Mouse (Mus musculus): ENCODE measurements around the gene Zfr. TPM values are rescaled to one million over a fixed set of nuclear protein-coding genes. Genes with fewer than 3 reads are reported as not detected.

Gene Zfr
- polyA plus RNA-seq, 1 experiment from 2014 or later, result 113 TPM

- Histone ChIP-seq H3K4me2 (no peak overlapping the region), H3K27ac (no peak overlapping the region), H3K27me3 (no peaks in the 10 kb centered on the region), H3K4me3 (replicated peaks) (no peak overlapping the region), H3K4me1 (replicated peaks) (peaks cover 5% of the 10 kb centered on the region; the same call in 1 of the 2 replicates), H3K36me3 (no peaks in the 10 kb centered on the region), H3K9me3 (no peaks in the 10 kb centered on the region), H3K9ac (replicated peaks) (no peak overlapping the region)
- no peak for ATAC-seq (ENCODE audit: insufficient number of reproducible peaks, insufficient read depth, low FRiP score, low TSS enrichment, low read depth)
- WGBS, result 89% methylated on average over 9 of the region's 9 CpGs
Measured at GRCm38 (mm10) chr15:12090981-12091669, 26.5 kb upstream of the Zfr start.

- H3K4me1 ChIP-seq (replicated peaks), result peaks cover 5% of the 10 kb centered on the region; the same call in 1 of the 2 replicates
- H3K9ac ChIP-seq (replicated peaks), result no peak overlapping the region
- no peak overlapping the region for H3K4me3 ChIP-seq (replicated peaks)
- no peak overlapping the region for H3K4me2 ChIP-seq
- H3K27me3 ChIP-seq, result no peaks in the 10 kb centered on the region
- 62% methylated on average over 10 of the region's 10 CpGs for WGBS
- no peaks in the 10 kb centered on the region for H3K9me3 ChIP-seq
- no peaks in the 10 kb centered on the region for H3K36me3 ChIP-seq
- ATAC-seq (ENCODE audit: insufficient number of reproducible peaks, insufficient read depth, low FRiP score, low TSS enrichment, low read depth), result no peak
- H3K27ac ChIP-seq, result no peak overlapping the region
Measured at GRCm38 (mm10) chr15:12091781-12092458, 25.7 kb upstream of the Zfr start.

- no peak overlapping the region for H3K4me2 ChIP-seq
- peak overlapping the region; percentile 46 for H3K27ac ChIP-seq
- H3K4me3 ChIP-seq (replicated peaks), result no peak overlapping the region
- H3K27me3 ChIP-seq, result no peaks in the 10 kb centered on the region
- no peaks in the 10 kb centered on the region for H3K36me3 ChIP-seq
- ATAC-seq (ENCODE audit: insufficient number of reproducible peaks, insufficient read depth, low FRiP score, low TSS enrichment, low read depth), result no peak
- 81% methylated on average over 25 of the region's 25 CpGs for WGBS
- peaks cover 9% of the 10 kb centered on the region for H3K9me3 ChIP-seq
- H3K9ac ChIP-seq (replicated peaks), result no peak overlapping the region
- H3K4me1 ChIP-seq (replicated peaks), result peaks cover 5% of the 10 kb centered on the region; the same call in 1 of the 2 replicates
Measured at GRCm38 (mm10) chr15:12093026-12093960, 24.3 kb upstream of the Zfr start.

GRCm38 (mm10) chr15:12093961-12094566, 23.6 kb upstream of the Zfr start:
- Histone ChIP-seq H3K27me3 (no peaks in the 10 kb centered on the region), H3K36me3 (no peaks in the 10 kb centered on the region), H3K4me3 (replicated peaks) (no peak overlapping the region), H3K4me2 (no peak overlapping the region), H3K9me3 (peaks cover 9% of the 10 kb centered on the region), H3K4me1 (replicated peaks) (peaks cover 5% of the 10 kb centered on the region; the same call in 1 of the 2 replicates), H3K9ac (replicated peaks) (no peak overlapping the region), H3K27ac (no peak overlapping the region)
- 83% methylated on average over 4 of the region's 4 CpGs for WGBS
- no peak for ATAC-seq (ENCODE audit: insufficient number of reproducible peaks, insufficient read depth, low FRiP score, low TSS enrichment, low read depth)

- peaks cover 1% of the 10 kb centered on the region for H3K4me1 ChIP-seq (replicated peaks)
- no peaks in the 10 kb centered on the region for H3K36me3 ChIP-seq
- no peaks in the 10 kb centered on the region for H3K27me3 ChIP-seq
- 77% methylated on average over 4 of the region's 4 CpGs for WGBS
- H3K9me3 ChIP-seq, result peaks cover 9% of the 10 kb centered on the region
- no peak for ATAC-seq (ENCODE audit: insufficient number of reproducible peaks, insufficient read depth, low FRiP score, low TSS enrichment, low read depth)
- H3K9ac ChIP-seq (replicated peaks), result no peak overlapping the region
- H3K4me2 ChIP-seq, result no peak overlapping the region
- H3K4me3 ChIP-seq (replicated peaks), result no peak overlapping the region
- no peak overlapping the region for H3K27ac ChIP-seq
Measured at GRCm38 (mm10) chr15:12096447-12096846, 21.2 kb upstream of the Zfr start.

GRCm38 (mm10) chr15:12097344-12097743, 20.3 kb upstream of the Zfr start:
- Histone ChIP-seq H3K36me3 (no peaks in the 10 kb centered on the region), H3K4me3 (replicated peaks) (no peak overlapping the region), H3K9me3 (peaks cover 9% of the 10 kb centered on the region), H3K4me2 (no peak overlapping the region), H3K9ac (replicated peaks) (no peak overlapping the region), H3K4me1 (replicated peaks) (peaks cover 8% of the 10 kb centered on the region), H3K27me3 (no peaks in the 10 kb centered on the region), H3K27ac (no peak overlapping the region)
- no peak for ATAC-seq (ENCODE audit: insufficient number of reproducible peaks, insufficient read depth, low FRiP score, low TSS enrichment, low read depth)
- 92% methylated on average over 5 of the region's 5 CpGs for WGBS

- Histone ChIP-seq H3K27ac (no peak overlapping the region), H3K4me1 (replicated peaks) (peaks cover 8% of the 10 kb centered on the region; the same call in 1 of the 2 replicates), H3K9ac (replicated peaks) (no peak overlapping the region), H3K9me3 (peaks cover 9% of the 10 kb centered on the region), H3K4me2 (no peak overlapping the region), H3K27me3 (no peaks in the 10 kb centered on the region), H3K36me3 (no peaks in the 10 kb centered on the region), H3K4me3 (replicated peaks) (no peak overlapping the region)
- no peak for ATAC-seq (ENCODE audit: insufficient number of reproducible peaks, insufficient read depth, low FRiP score, low TSS enrichment, low read depth)
- WGBS, result 73% methylated on average over 5 of the region's 5 CpGs
Measured at GRCm38 (mm10) chr15:12100912-12101311, 16.7 kb upstream of the Zfr start.

- ATAC-seq (ENCODE audit: insufficient number of reproducible peaks, insufficient read depth, low FRiP score, low TSS enrichment, low read depth), result no peak
- no peak overlapping the region for H3K4me3 ChIP-seq (replicated peaks)
- H3K9me3 ChIP-seq, result no peaks in the 10 kb centered on the region
- WGBS, result 76% methylated on average over 3 of the region's 3 CpGs
- H3K27me3 ChIP-seq, result no peaks in the 10 kb centered on the region
- no peak overlapping the region for H3K9ac ChIP-seq (replicated peaks)
- H3K27ac ChIP-seq, result no peak overlapping the region
- H3K36me3 ChIP-seq, result no peaks in the 10 kb centered on the region
- peaks cover 8% of the 10 kb centered on the region; the same call in 1 of the 2 replicates for H3K4me1 ChIP-seq (replicated peaks)
- no peak overlapping the region for H3K4me2 ChIP-seq
Measured at GRCm38 (mm10) chr15:12103763-12104162, 13.9 kb upstream of the Zfr start.

- H3K4me2 ChIP-seq, result no peak overlapping the region
- peaks cover 8% of the 10 kb centered on the region; the same call in 1 of the 2 replicates for H3K4me1 ChIP-seq (replicated peaks)
- H3K9me3 ChIP-seq, result no peaks in the 10 kb centered on the region
- H3K27ac ChIP-seq, result no peak overlapping the region
- no peaks in the 10 kb centered on the region for H3K36me3 ChIP-seq
- no peaks in the 10 kb centered on the region for H3K27me3 ChIP-seq
- no peak overlapping the region for H3K9ac ChIP-seq (replicated peaks)
- no peak overlapping the region for H3K4me3 ChIP-seq (replicated peaks)
- WGBS, result 79% methylated on average over 2 of the region's 2 CpGs
- no peak for ATAC-seq (ENCODE audit: insufficient number of reproducible peaks, insufficient read depth, low FRiP score, low TSS enrichment, low read depth)
Measured at GRCm38 (mm10) chr15:12104827-12105226, 12.8 kb upstream of the Zfr start.

GRCm38 (mm10) chr15:12106430-12106829, 11.2 kb upstream of the Zfr start:
- no peaks in the 10 kb centered on the region for H3K9me3 ChIP-seq
- no peak overlapping the region for H3K4me3 ChIP-seq (replicated peaks)
- peaks cover 6% of the 10 kb centered on the region; the same call in 1 of the 2 replicates for H3K4me1 ChIP-seq (replicated peaks)
- H3K9ac ChIP-seq (replicated peaks), result no peak overlapping the region
- no peak overlapping the region for H3K4me2 ChIP-seq
- no peaks in the 10 kb centered on the region for H3K36me3 ChIP-seq
- no peak overlapping the region for H3K27ac ChIP-seq
- no peak for ATAC-seq (ENCODE audit: insufficient number of reproducible peaks, insufficient read depth, low FRiP score, low TSS enrichment, low read depth)
- no peaks in the 10 kb centered on the region for H3K27me3 ChIP-seq
- 87% methylated on average over 12 of the region's 12 CpGs for WGBS

All from limb, embryonic 12.5 days (tissue).